Mouse (Mus musculus) frontal cortex, postnatal 25 days (tissue): ENCODE results near the gene Acap2.

Experiments used
- DNase-seq, 2 experiments: peaks; one replicate each; pipeline ENCODE4 v3.0.0; 2022; ENCODE audit warnings: low spot score in 2 of 2

The Acap2 gene

GRCm38 (mm10) chr16:31047186-31047898 lies 153.7 kb downstream of the Acap2 start:
- no peak for DNase-seq

- no peak for DNase-seq
Measured at GRCm38 (mm10) chr16:31046217-31046659, 154.8 kb downstream of the Acap2 start.

- no peak for DNase-seq
Measured at GRCm38 (mm10) chr16:31045211-31045610, 155.8 kb downstream of the Acap2 start.

GRCm38 (mm10) chr16:31043136-31043535 lies 157.9 kb downstream of the Acap2 start:
- DNase-seq = no peak
